ENCODE assay signal across 13 mouse cellular contexts in the genomic region with DNA sequence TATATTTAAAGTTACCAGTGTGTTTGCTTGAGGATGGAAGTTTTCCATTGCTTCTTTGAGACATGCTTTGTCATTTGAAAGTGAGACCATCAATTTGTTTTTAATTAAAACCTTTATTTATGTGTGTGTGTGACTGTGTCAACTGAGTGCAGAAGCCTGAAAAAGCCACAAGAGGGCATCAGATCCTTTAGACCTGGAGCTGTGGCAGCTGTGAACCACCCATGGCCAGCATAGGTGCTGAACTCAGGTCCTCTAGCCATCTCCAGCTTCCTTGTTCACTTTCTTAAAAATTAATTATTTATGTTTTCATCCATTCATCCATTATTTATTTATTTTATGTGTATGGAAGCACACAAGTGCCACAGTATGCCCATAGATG.
DNase-seq lines count a peak whose midpoint lies in the region; ATAC-seq and TF ChIP-seq lines count a peak whose summit lies in the region.
"Had no signal": no experiment of that assay in that cellular context is flagged by ENCODE, and none has a peak within 500 bp of the region (broad histone marks: within the 10 kb centered on the region; RNA-seq: fewer than 3 reads in every experiment).

No protein-coding gene starts in this region.

- H3K4me2 ChIP-seq in lung, embryonic 14.5 days: no peak overlapping the region
- no peak overlapping the region for H3K4me2 ChIP-seq in stomach, embryonic 16.5 days (ENCODE audit: low read depth, low read length)
- H3K4me2 ChIP-seq: neural tube, embryonic 12.5 days had no signal

- peaks cover 21% of the 10 kb centered on the region for H3K4me1 ChIP-seq in lung, embryonic 14.5 days (ENCODE audit: insufficient read depth)
- H3K4me1 ChIP-seq in stomach, embryonic 16.5 days (ENCODE audit: control insufficient read depth, insufficient read depth, low read length): peaks cover 45% of the 10 kb centered on the region
- H3K4me1 ChIP-seq: neural tube, embryonic 12.5 days had no signal

- ATAC-seq in lung, embryonic 14.5 days (ENCODE audit: insufficient read depth): peak; percentile 29; the same call in 1 of the 2 replicates
- ATAC-seq in stomach, embryonic 16.5 days (ENCODE audit: insufficient read depth, low FRiP score): peak; percentile 30; the same call in 1 of the 2 replicates

- H3K27me3 ChIP-seq in lung, embryonic 14.5 days (ENCODE audit: insufficient read depth, low read length): no peaks in the 10 kb centered on the region
- H3K27me3 ChIP-seq in stomach, embryonic 16.5 days (ENCODE audit: control insufficient read depth, insufficient read depth, low read length): no peaks in the 10 kb centered on the region
- H3K27me3 ChIP-seq: neural tube, embryonic 12.5 days had no signal

- H3K4me3 ChIP-seq in gastrocnemius, adult 2 months: no peak overlapping the region
- H3K4me3 ChIP-seq in lung, embryonic 14.5 days (ENCODE audit: low read depth, low read length): no peak overlapping the region
- no peak overlapping the region for H3K4me3 ChIP-seq in stomach, embryonic 16.5 days (replicated peaks; ENCODE audit: low read length)
- H3K4me3 ChIP-seq: neural tube, embryonic 12.5 days had no signal

- H3K27ac ChIP-seq in gastrocnemius, adult 2 months: peak overlapping the region; percentile 16; the same call in 1 of the 2 replicates
- H3K27ac ChIP-seq in lung, embryonic 14.5 days (ENCODE audit: low read depth): peak overlapping the region; percentile 62; the same call in 1 of the 2 replicates
- peak overlapping the region; percentile 55 for H3K27ac ChIP-seq in stomach, embryonic 16.5 days (ENCODE audit: low read length)
- H3K27ac ChIP-seq: macrophage; neural tube, embryonic 12.5 days had no signal

- TF ChIP-seq CTCF in gastrocnemius, adult 2 months (IDR thresholded peaks at IDR 0.05): peak; percentile 48
- peak; percentile 41; the same call in 1 of the 2 replicates for TF ChIP-seq CTCF in lung, embryonic 14.5 days (IDR thresholded peaks at IDR 0.05; ENCODE audit: low read depth)

- intact Hi-C loops in gastrocnemius, adult 2 months (cut with DNase I): loop anchor here (1.0 to 5.0 kb wide), 2 partner anchors 96 to 154 kb away; a partner anchor contains a TSS
- intact Hi-C loops in gastrocnemius, postnatal 14 days (cut with DNase I; ENCODE audit: low total_unique reads): loop anchor here (10.0 kb wide), 1 partner anchor 99 kb away; a partner anchor contains a TSS

- H3K9ac ChIP-seq in lung, embryonic 14.5 days: no peak overlapping the region
- no peak overlapping the region for H3K9ac ChIP-seq in stomach, embryonic 16.5 days (ENCODE audit: low read length)
- H3K9ac ChIP-seq: neural tube, embryonic 12.5 days had no signal

- no peak for DNase-seq in gastrocnemius, adult 2 months
- no peak for DNase-seq in gastrocnemius, postnatal 14 days
- DNase-seq in lung, embryonic 14.5 days: no peak
- DNase-seq in lung, postnatal 10 days: no peak
- DNase-seq in induced T-regulatory cell, adult 2 months (ENCODE audit: low read depth): peak; percentile 45
- no peak for DNase-seq in ovary, postnatal 10 days (ENCODE audit: low spot score)
- no peak for DNase-seq in retina, embryonic 14.5 days (ENCODE audit: low spot score)
- DNase-seq: B cell, adult 2 months; layer of hippocampus, adult 9-11 months; spleen, adult 18-20 months had no signal

- no peaks in the 10 kb centered on the region for H3K36me3 ChIP-seq in lung, embryonic 14.5 days (ENCODE audit: insufficient read depth)
- no peaks in the 10 kb centered on the region for H3K36me3 ChIP-seq in stomach, embryonic 16.5 days (ENCODE audit: control insufficient read depth, insufficient read depth, low read length)
- H3K36me3 ChIP-seq: neural tube, embryonic 12.5 days had no signal

- H3K9me3 ChIP-seq in lung, embryonic 14.5 days (ENCODE audit: low read depth, low read length): no peaks in the 10 kb centered on the region
- no peaks in the 10 kb centered on the region for H3K9me3 ChIP-seq in stomach, embryonic 16.5 days (replicated peaks; ENCODE audit: control insufficient read depth, low read length)
- H3K9me3 ChIP-seq: neural tube, embryonic 12.5 days had no signal
